Mouse (Mus musculus) heart, embryonic 12.5 days (tissue): ENCODE measurements at regions not wholly inside any gene's neighbourhood (a gene's known extent, or its start where the extent isn't known, plus 50 kb on each side); places are given as distances from the start of the nearest gene placed in this dataset.

Experiments used
- ATAC-seq: fragments of 200-750 bp; cut with Nextera tagmentation; 2 replicates; pipeline ENCODE4 v1.8.0; 2017; ENCODE audit warnings: moderate TSS enrichment, moderate library complexity; ENCODE audit not compliant: insufficient number of reproducible peaks, low FRiP score
- H3K27ac ChIP-seq: fragments of 300-500 bp; sonication (generic); 2 replicates; pipeline ENCODE4 v1.5.1; 2016; ENCODE audit warnings: mild to moderate bottlenecking, moderate library complexity; ENCODE audit not compliant: poor library complexity, severe bottlenecking
- H3K27me3 ChIP-seq: fragments of 300-500 bp; sonication (generic); replicated peaks from 2 replicates; pipeline ENCODE4 v1.6.1; 2016; ENCODE audit warnings: mild to moderate bottlenecking, moderate library complexity
- H3K36me3 ChIP-seq: fragments of 300-500 bp; sonication (generic); 2 replicates; pipeline ENCODE4 v1.6.1; 2016; ENCODE audit warnings: mild to moderate bottlenecking, moderate library complexity
- H3K4me1 ChIP-seq: fragments of 300-500 bp; sonication (generic); replicated peaks from 2 replicates; pipeline ENCODE4 v1.6.1; 2016; ENCODE audit warnings: mild to moderate bottlenecking
- H3K4me2 ChIP-seq: fragments of 300-500 bp; sonication (generic); 2 replicates; pipeline ENCODE4 v1.6.1; 2016; ENCODE audit warnings: mild to moderate bottlenecking, moderate library complexity
- H3K4me3 ChIP-seq: fragments of 300-500 bp; sonication (generic); 2 replicates; pipeline ENCODE4 v1.5.1; 2016; ENCODE audit warnings: mild to moderate bottlenecking
- H3K9ac ChIP-seq: fragments of 300-500 bp; sonication (generic); 2 replicates; pipeline ENCODE4 v1.6.1; 2016; ENCODE audit warnings: mild to moderate bottlenecking, moderate library complexity
- H3K9me3 ChIP-seq: fragments of 300-500 bp; sonication (generic); replicated peaks from 2 replicates; pipeline ENCODE4 v1.6.1; 2016; ENCODE audit warnings: mild to moderate bottlenecking, moderate library complexity
- WGBS: fragments of 180-500 bp; shearing (Covaris S2); methylation state at CpG from one replicate; pipeline ENCODE4 v1.1.7; 2016; 5-methylcytosine and 5-hydroxymethylcytosine counted together

DNA sequence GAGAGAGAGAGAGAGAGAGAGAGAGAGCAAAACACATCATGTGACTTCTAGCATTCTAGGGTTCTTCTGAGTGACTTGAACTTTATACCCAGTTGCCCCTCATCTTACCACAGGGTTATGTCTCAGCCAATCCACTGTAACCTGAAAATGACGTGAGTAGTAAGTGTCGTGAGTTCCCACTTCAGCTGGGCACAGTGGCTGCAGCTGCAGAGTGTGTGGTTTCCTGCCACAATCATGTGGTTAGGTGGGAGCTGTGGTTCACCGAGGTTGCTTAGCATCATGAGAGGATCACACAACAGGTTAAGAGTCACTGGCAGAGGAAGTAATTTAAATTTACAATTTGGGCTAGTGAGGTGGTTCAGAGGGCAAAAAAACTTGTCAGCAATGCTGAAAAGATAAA lies 253.1 kb upstream of the Xylt1 start:
- Histone ChIP-seq H3K9ac (no peak overlapping the region), H3K4me3 (no peak overlapping the region), H3K36me3 (no peaks in the 10 kb centered on the region), H3K4me1 (no peaks in the 10 kb centered on the region), H3K27ac (no peak overlapping the region), H3K9me3 (no peaks in the 10 kb centered on the region), H3K27me3 (no peaks in the 10 kb centered on the region), H3K4me2 (no peak overlapping the region)
- 46% methylated on average over 3 of the region's 3 CpGs for WGBS
- no peak for ATAC-seq

DNA sequence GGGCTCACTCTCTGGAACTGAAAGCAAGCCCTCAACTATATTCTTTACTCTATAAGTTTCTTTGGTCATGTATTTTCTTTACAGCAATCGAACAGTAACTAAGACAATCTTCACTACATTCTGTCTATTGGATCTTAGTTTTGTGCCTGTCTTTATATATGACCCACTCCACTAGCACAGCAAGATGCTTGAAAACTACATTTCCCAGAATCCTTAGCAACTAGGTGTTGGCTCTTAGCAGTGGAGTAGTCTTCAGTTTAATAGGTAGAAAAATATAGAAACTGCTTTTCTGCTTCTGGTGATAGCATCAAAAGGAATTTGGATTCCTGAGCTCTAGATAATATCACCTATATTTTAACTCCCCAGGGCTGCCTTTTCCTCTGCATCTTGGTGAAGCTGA lies 245.9 kb upstream of the Xylt1 start:
- no peak overlapping the region for H3K27ac ChIP-seq
- no peaks in the 10 kb centered on the region for H3K27me3 ChIP-seq
- H3K9ac ChIP-seq: no peak overlapping the region
- WGBS: 73% methylated on average over 1 of the region's 1 CpGs
- peaks cover 9% of the 10 kb centered on the region for H3K4me1 ChIP-seq
- H3K4me2 ChIP-seq: no peak overlapping the region
- no peak for ATAC-seq
- H3K4me3 ChIP-seq: no peak overlapping the region
- H3K9me3 ChIP-seq: no peaks in the 10 kb centered on the region
- no peaks in the 10 kb centered on the region for H3K36me3 ChIP-seq

GRCm38 (mm10) chr7:117138681-117139080 lies 242.1 kb upstream of the Xylt1 start:
- no peak for ATAC-seq
- Histone ChIP-seq H3K4me3 (no peak overlapping the region), H3K4me2 (no peak overlapping the region), H3K9me3 (no peaks in the 10 kb centered on the region), H3K27ac (no peak overlapping the region), H3K36me3 (no peaks in the 10 kb centered on the region), H3K4me1 (peaks cover 11% of the 10 kb centered on the region), H3K27me3 (no peaks in the 10 kb centered on the region), H3K9ac (no peak overlapping the region)
- WGBS: 29% methylated on average over 1 of the region's 1 CpGs

DNA sequence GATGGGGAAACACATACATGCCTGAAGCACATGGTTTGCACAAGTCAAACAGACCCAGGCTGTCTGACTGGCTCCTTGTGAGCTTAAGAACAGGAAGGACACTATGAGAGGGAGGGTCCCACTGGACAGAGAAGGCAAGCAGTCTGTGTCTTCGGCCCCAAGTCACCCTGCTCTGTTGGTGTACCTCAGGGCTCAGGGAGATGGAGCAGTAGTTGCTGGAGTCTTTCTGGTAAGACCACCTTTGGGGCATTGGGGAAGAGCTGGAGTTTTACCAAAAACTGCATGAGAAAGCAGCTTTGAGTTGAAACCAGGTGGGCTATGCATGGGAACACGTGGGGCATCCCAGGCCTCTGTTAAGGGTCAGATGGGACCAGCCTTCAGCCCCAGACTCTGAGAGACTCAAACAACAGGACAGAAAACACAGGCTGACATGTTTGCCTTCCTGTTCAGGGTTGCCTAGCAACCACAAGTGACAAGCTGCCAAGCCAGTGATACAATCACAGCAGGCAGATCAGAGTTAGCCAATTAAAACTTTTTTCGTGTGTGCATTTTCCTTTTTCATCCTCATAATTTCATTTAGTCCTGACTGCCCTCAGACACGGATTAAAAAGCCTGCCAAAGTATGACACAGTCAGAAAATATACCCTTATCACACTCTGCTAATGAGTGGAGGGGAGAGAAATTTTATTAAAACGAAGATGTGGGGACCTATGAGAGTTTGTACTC lies 241.4 kb upstream of the Xylt1 start:
- H3K4me1 ChIP-seq: peaks cover 11% of the 10 kb centered on the region
- H3K36me3 ChIP-seq: no peaks in the 10 kb centered on the region
- H3K27me3 ChIP-seq: no peaks in the 10 kb centered on the region
- H3K9ac ChIP-seq: no peak overlapping the region
- H3K27ac ChIP-seq: no peak overlapping the region
- H3K4me3 ChIP-seq: no peak overlapping the region
- peak; percentile 63; the same call in 1 of the 2 replicates for ATAC-seq
- H3K9me3 ChIP-seq: no peaks in the 10 kb centered on the region
- no peak overlapping the region for H3K4me2 ChIP-seq
- WGBS: 16% methylated on average over 5 of the region's 5 CpGs

DNA sequence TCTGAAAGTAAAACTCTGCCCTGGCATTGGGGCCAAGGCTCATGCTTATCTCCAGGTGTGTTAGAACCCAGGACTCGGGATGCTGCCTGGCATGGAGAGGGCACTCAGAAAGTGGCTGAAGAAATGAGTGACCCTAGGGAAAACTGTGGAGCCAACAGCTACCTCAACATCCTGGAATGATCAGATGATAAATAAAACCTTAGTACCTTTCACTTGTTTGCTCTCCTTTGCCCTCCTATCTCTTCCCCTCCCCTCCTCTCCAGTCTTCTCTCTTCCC lies 240.9 kb upstream of the Xylt1 start:
- Histone ChIP-seq H3K36me3 (no peaks in the 10 kb centered on the region), H3K4me3 (no peak overlapping the region), H3K4me2 (no peak overlapping the region), H3K9me3 (no peaks in the 10 kb centered on the region), H3K9ac (no peak overlapping the region), H3K27ac (no peak overlapping the region), H3K27me3 (no peaks in the 10 kb centered on the region), H3K4me1 (peaks cover 11% of the 10 kb centered on the region)
- 41% methylated on average over 1 of the region's 1 CpGs for WGBS
- ATAC-seq: 0 out of 2 replicates have a peak, but pooled peaks have one; percentile 36

- Histone ChIP-seq H3K9me3 (no peaks in the 10 kb centered on the region), H3K27me3 (no peaks in the 10 kb centered on the region), H3K27ac (no peak overlapping the region), H3K4me2 (no peak overlapping the region), H3K4me1 (no peaks in the 10 kb centered on the region), H3K4me3 (no peak overlapping the region), H3K9ac (no peak overlapping the region), H3K36me3 (no peaks in the 10 kb centered on the region)
- no peak for ATAC-seq
- WGBS: 86% methylated on average over 7 of the region's 7 CpGs
Observed at GRCm38 (mm10) chr7:117146809-117147208, 234.0 kb upstream of the Xylt1 start.

- no peak overlapping the region for H3K4me3 ChIP-seq
- no peak overlapping the region for H3K9ac ChIP-seq
- no peaks in the 10 kb centered on the region for H3K36me3 ChIP-seq
- no peak for ATAC-seq
- 67% methylated on average over 8 of the region's 8 CpGs for WGBS
- no peaks in the 10 kb centered on the region for H3K27me3 ChIP-seq
- no peaks in the 10 kb centered on the region for H3K9me3 ChIP-seq
- H3K4me1 ChIP-seq: no peaks in the 10 kb centered on the region
- H3K27ac ChIP-seq: no peak overlapping the region
- no peak overlapping the region for H3K4me2 ChIP-seq
Observed at GRCm38 (mm10) chr7:117150355-117150754, 230.4 kb upstream of the Xylt1 start.

- H3K36me3 ChIP-seq: no peaks in the 10 kb centered on the region
- H3K4me3 ChIP-seq: no peak overlapping the region
- H3K27ac ChIP-seq: no peak overlapping the region
- H3K4me2 ChIP-seq: no peak overlapping the region
- ATAC-seq: no peak
- no peaks in the 10 kb centered on the region; the same call in 1 of the 2 replicates for H3K9me3 ChIP-seq
- no peaks in the 10 kb centered on the region for H3K4me1 ChIP-seq
- 61% methylated on average over 5 of the region's 5 CpGs for WGBS
- no peak overlapping the region for H3K9ac ChIP-seq
- H3K27me3 ChIP-seq: no peaks in the 10 kb centered on the region
Observed at GRCm38 (mm10) chr7:117153826-117154550, 226.8 kb upstream of the Xylt1 start.

DNA sequence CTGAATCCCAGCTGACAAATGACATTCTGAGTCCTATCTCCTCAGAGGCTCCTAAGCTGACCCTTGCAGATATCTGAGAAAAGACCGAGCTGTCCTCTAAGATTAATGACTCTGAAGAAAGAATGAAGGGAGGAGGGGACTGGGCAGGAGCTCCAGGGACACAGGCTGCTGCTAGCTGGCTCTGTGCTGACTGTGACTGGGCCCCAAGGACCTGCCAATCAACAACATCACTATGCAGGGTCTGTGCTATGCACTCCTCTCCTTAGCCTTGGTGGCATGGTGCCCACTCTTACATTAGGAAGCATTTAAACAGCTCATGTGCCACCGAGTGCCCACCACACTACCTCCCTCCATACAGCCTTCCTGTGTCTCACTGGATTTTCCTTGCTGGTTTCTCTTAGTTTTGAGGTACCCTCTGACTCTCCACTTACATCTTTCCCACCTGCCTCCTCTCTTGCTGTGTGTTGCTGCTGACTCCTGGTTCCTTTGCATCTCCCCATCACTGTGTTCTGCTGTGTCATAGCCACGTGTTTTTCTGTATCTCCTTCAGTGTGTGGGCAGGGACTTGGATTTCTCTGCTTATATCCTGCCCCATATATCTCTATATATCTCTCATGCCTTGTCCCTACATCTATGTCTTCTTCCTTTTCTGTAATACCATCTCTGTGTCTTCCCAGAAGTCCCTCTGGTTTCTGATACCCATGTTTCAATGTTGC lies 219.4 kb upstream of the Xylt1 start:
- H3K4me1 ChIP-seq: peaks cover 6% of the 10 kb centered on the region; the same call in 1 of the 2 replicates
- H3K36me3 ChIP-seq: no peaks in the 10 kb centered on the region
- no peaks in the 10 kb centered on the region; the same call in 1 of the 2 replicates for H3K9me3 ChIP-seq
- WGBS: 37% methylated on average over 3 of the region's 3 CpGs
- no peak for ATAC-seq
- no peak overlapping the region for H3K27ac ChIP-seq
- no peak overlapping the region for H3K4me2 ChIP-seq
- H3K4me3 ChIP-seq: no peak overlapping the region
- H3K9ac ChIP-seq: no peak overlapping the region
- no peaks in the 10 kb centered on the region for H3K27me3 ChIP-seq

DNA sequence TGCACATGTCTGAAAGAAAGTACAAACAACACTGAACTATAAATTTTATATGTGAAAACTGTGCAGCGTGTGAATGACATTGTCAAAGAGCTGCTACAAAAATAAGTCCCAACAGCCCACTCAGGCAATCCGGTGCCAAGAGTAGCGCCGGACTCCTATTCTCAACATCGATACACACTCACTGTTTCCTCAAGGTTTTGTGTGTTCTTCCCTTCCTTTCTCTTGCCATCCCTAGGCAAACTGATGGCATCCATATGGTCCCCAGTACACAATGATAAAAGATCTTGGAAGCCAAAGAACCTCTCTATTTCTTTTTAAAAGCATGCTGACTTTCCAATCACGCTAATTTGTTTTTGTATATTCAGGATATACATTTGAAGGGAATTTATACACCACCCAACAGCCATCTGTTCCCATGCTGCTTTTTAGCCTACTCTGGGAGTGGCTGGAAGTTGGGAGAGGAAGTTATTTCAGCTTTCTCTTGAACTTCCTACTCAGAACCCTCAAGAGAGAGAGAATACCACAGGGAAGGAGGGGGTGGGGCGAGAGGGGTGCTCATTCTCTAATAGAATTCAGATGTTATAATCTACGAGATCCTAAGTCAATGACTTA lies 205.9 kb upstream of the Xylt1 start:
- no peak overlapping the region for H3K4me2 ChIP-seq
- no peak for ATAC-seq
- no peak overlapping the region for H3K27ac ChIP-seq
- H3K27me3 ChIP-seq: no peaks in the 10 kb centered on the region
- 81% methylated on average over 8 of the region's 8 CpGs for WGBS
- H3K9me3 ChIP-seq: no peaks in the 10 kb centered on the region; the same call in 1 of the 2 replicates
- H3K9ac ChIP-seq: no peak overlapping the region
- no peak overlapping the region for H3K4me3 ChIP-seq
- no peaks in the 10 kb centered on the region for H3K36me3 ChIP-seq
- H3K4me1 ChIP-seq: no peaks in the 10 kb centered on the region

GRCm38 (mm10) chr7:117184011-117184410 lies 196.8 kb upstream of the Xylt1 start:
- ATAC-seq: no peak
- no peak overlapping the region for H3K9ac ChIP-seq
- 48% methylated on average over 1 of the region's 1 CpGs for WGBS
- no peaks in the 10 kb centered on the region for H3K36me3 ChIP-seq
- no peak overlapping the region for H3K4me2 ChIP-seq
- no peaks in the 10 kb centered on the region for H3K4me1 ChIP-seq
- no peak overlapping the region for H3K27ac ChIP-seq
- H3K27me3 ChIP-seq: no peaks in the 10 kb centered on the region
- no peaks in the 10 kb centered on the region for H3K9me3 ChIP-seq
- no peak overlapping the region for H3K4me3 ChIP-seq
